In genomic region chr1:128002159-128002558, GRCm38 (mm10) we compare ENCODE assay signal across 22 mouse cellular contexts.
"Had no signal": no experiment of that assay in that cellular context is flagged by ENCODE, and none has a peak within 500 bp of the region (broad histone marks: within the 10 kb centered on the region; RNA-seq: fewer than 3 reads in every experiment).

No protein-coding gene starts in this region.

- H3K36me3 ChIP-seq: heart, embryonic 15.5 days; hindbrain, embryonic 13.5 days; hindbrain, embryonic 15.5 days; kidney, embryonic 15.5 days; liver, embryonic 13.5 days had no signal

- DNase-seq: gastrocnemius, postnatal 14 days; gastrocnemius, postnatal 36 days; heart, adult 2 months; heart, postnatal 14 days; heart, postnatal 36 days; kidney, adult 18-20 months; kidney, adult 8-10 months; kidney, postnatal 14 days; kidney, postnatal 36 days; liver; liver, embryonic 13.5 days had no signal

- H3K9me3 ChIP-seq: heart, embryonic 13.5 days; heart, embryonic 15.5 days; hindbrain, embryonic 13.5 days; hindbrain, embryonic 15.5 days; kidney, embryonic 15.5 days; limb, embryonic 10.5 days; limb, embryonic 12.5 days; liver, embryonic 13.5 days had no signal

- H3K27me3 ChIP-seq: heart, embryonic 13.5 days; heart, embryonic 15.5 days; hindbrain, embryonic 13.5 days; hindbrain, embryonic 15.5 days; kidney, embryonic 15.5 days; limb, embryonic 12.5 days; liver, embryonic 13.5 days had no signal

- H3K4me1 ChIP-seq: heart, embryonic 13.5 days; heart, embryonic 15.5 days; hindbrain, embryonic 13.5 days; hindbrain, embryonic 15.5 days; kidney, embryonic 15.5 days; limb, embryonic 10.5 days; limb, embryonic 12.5 days; liver, embryonic 13.5 days had no signal

- H3K4me3 ChIP-seq: heart, adult 2 months; heart, embryonic 13.5 days; heart, embryonic 15.5 days; hindbrain, embryonic 13.5 days; hindbrain, embryonic 15.5 days; kidney, embryonic 15.5 days; left cerebral cortex, adult 2 months; limb, embryonic 10.5 days; limb, embryonic 12.5 days; liver, embryonic 13.5 days had no signal

- H3K4me2 ChIP-seq: heart, embryonic 13.5 days; heart, embryonic 15.5 days; hindbrain, embryonic 13.5 days; hindbrain, embryonic 15.5 days; kidney, embryonic 15.5 days; limb, embryonic 12.5 days; liver, embryonic 11.5 days; liver, embryonic 13.5 days had no signal

- ATAC-seq: hindbrain, postnatal 0 days had no signal

- H3K27ac ChIP-seq: heart, adult 2 months; heart, embryonic 13.5 days; heart, embryonic 15.5 days; hindbrain, embryonic 13.5 days; hindbrain, embryonic 15.5 days; hindbrain, postnatal 0 days; kidney, embryonic 15.5 days; kidney, postnatal 0 days; left cerebral cortex, adult 2 months; limb, embryonic 10.5 days; limb, embryonic 12.5 days; liver, embryonic 13.5 days had no signal

- H3K9ac ChIP-seq: heart, embryonic 13.5 days; heart, embryonic 15.5 days; hindbrain, embryonic 13.5 days; hindbrain, embryonic 15.5 days; kidney, embryonic 15.5 days; limb, embryonic 12.5 days; liver, embryonic 13.5 days had no signal
